Mouse (Mus musculus): ENCODE results near the gene Cyp2c70.
"Not testable (repeated sequence)": the region's sequence is repeated elsewhere in the genome, so short reads cannot be mapped to it uniquely, and the experiment has no call there.

Cyp2c70 gene

DNA sequence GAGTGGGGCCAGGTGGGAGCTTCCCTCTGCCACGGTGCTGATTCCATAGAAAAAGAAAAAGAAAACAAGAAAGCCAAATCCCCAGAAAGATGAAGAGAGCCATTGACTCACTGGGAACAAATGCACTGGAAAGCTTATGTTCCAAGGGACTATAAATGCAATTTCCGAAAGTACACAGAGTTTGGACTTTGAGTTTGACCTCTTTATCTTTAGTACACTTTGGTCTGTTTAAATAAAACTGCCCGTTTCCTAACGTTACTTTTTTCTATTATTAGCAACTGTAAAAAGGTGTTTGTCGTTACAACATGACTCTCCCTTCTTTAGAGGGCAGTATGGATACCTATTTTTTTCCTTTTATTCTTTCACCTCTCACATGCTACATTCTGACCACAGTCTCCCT lies at the start of gene Cyp2c70:
Cyp2c70 (minus strand) TSS at position 174 of the 400 bp plus-strand sequence.
- DNase-seq: no peak

DNA sequence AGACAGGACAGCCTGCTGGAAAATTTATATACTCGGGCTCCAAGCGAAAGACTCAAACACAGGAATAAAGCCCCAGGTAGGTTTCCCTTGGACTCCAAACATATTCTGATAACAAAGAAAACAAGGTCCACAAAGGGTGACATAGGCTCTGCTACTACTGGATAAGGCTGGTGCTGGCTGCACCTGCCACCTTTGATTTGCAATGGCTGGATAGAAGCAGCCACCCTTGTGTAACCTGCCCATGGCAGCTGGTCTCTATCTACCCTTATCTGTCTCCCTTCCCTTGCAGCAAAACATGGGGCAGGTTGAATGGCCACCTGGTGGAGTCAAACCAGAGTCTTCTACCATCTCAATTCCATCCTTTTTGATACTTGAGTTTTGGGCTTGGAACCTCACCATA lies 45.4 kb upstream of the Cyp2c70 start:
- DNase-seq: no peak

DNA sequence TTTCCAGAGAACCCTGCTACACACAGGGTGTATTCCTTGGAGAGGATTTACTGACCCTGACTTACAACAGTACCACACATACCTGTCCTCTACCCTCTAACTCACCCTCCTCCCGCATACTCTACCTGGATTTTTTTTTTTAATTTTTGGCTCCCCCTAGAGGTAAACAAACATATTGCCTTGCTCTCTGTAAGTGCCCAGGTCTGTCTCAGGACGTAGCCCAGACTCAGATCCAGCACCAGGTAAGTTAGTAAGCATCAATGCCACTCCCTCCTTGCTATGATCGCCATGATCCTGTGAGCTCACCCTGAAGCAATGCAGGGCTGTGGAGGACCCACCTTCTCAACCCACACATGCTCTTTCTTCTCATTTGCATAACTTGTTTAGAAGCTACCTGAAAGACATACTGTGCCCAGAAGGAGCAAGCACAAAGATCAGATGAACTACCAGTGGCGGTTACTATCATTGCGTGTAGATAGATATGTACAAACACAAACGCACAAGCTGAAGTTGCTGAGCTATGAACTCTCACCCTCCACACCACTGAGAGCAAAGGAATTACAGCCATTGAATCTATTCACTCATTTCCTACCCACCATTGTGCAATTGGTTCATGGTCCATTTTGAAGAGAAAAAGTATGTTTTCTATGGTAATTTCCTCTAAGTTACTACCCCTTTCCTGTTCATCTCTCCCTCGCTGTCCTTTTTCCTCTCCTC lies 44.9 kb upstream of the Cyp2c70 start:
- DNase-seq: no peak

DNA sequence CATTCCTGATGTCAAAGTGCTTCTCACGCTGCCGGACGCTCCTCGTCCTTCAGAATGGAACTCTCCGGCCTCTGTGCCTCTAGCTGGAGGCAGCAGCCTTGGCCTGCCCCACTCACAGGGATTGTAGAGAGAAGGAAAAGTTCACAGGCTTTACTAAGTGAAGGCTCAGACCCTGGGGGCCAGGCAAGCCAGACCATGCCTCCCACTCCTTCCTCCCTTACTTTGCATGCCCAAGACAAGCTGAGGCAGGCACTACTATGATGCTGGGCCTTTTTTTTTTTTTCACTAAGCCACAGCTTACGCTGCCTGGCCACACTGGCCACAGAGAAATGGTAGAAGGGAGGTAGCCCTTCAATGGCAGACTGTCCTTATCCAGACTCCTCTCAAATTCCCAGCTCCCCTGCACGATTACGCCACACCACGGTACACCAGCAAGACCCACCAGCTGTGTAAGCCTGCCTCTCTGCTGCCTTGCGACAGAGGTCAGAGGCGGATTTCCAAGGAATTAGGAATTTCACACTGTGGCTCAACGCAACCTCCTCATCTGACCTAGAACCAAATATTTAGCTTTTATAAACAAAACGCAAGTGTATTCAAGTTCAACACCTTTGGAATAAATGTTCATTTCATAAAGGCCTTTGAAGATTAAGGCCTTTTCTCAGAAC lies 44.1 kb upstream of the Cyp2c70 start:
- DNase-seq: peak; percentile 12

DNA sequence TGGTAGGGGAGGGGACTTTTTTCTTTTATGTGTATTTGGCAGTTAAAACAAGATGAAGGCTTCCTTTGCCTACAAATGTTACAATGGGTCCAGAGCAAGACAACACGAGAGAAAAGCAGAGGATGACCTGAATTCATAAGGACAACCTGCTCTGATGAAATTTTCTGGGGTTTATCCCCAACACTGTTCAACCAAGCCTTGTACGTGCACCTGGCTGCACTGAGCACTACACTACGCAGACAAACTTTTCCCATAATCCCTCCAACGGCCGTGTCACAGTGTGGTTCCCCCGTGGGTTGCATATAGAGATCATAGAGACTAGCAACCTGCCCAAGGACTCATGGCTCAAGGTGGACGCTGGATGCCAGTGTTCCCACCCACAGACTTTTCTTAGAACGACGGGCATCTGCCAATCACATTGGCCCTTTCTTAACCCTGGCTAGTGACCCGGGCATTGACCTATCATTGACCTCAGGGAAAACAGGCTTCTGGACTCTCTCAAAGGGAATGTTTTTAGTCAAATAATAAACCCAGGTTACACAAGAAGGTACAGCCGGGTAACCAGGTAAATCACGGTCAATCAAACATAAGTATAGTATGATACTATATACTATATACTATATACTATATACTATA lies 39.5 kb upstream of the Cyp2c70 start:
- peak; percentile 43 for DNase-seq

DNA sequence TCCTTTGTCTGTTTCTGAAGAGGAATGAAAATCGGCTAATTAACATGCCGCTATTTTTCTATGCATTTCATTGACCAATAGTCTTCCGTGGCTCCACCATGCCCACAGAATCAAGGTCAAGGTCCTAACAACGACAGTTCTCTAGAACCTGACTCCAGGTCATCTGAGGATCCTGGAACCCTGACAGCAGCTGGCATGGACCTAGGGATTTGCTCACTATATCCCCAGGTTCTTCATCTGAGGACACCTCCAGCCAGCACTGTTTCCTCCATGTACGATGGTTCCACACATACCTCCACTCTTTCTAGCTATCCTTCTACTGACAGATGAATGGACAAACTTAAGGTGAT lies 38.6 kb upstream of the Cyp2c70 start:
- DNase-seq: peak; percentile 70

DNA sequence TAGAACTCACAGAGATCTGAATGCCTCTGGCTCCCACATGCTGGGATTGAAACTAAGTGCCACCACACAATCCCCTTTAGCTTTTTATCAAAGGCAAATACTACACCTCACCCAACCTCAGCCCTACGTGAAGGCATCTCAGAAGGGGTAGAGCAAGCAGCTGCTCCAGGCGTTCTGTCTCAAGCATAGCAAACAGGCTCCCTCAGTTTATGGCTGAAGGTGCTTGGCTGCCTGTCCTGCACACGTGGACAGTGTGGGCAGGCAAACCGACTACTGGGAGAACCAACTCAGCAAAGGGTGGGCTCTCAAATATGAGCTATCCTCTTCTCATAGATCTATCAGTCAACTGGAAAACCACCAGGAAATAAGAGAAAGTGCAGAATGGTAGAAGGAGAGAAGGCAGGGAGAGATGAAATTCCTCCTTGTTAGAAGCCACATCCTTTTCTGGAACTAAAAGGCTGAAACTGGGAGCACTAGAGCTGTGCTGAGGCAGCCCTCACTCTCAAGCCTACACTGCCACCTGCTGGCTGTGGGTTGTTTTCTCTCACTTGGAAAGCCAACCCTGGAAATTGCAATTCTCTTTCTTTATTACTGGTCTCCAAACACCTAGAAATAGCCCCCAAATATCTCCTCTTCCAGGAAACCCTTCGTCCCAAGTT lies 38.1 kb upstream of the Cyp2c70 start:
- peak; percentile 43 for DNase-seq

DNA sequence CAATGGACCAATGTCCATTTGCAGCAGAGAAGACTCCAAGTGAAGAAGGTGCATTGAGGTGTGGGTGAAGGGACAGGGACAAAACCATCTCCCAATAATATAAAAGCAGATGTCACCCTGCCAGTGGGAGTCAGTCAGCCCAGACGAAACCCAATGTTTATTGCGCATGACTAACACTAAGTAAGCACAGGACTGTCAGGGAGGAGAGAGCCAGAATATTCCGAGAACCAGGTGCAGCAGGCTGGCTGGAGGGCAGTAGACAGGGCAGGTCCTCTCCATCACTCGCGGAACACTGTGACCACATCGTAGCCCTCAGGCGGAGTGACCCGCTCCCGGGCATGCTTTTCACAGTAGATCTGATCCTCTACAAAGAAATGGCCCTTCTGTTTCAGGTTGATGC lies 35.2 kb upstream of the Cyp2c70 start:
- DNase-seq: not testable (repeated sequence)

DNA sequence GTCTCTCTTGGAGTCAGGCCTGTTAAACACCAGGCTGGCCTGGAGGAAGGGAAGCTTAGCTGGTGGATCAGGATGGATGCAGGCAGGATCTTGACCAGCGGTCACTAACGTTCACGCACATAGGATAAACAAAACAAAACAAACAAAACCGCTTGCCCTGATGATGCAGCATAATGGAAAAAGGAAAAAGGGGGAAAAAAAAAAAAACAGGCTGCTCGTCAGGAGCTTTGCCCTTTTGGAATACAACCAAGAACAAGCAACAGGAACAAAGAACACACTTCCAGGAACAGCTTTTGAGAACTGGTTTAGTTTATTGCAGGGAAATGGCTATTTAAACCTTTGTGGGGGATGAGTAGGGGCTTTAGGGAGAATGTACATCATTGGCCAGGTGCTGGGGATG lies 33.7 kb upstream of the Cyp2c70 start:
- DNase-seq: no peak

DNA sequence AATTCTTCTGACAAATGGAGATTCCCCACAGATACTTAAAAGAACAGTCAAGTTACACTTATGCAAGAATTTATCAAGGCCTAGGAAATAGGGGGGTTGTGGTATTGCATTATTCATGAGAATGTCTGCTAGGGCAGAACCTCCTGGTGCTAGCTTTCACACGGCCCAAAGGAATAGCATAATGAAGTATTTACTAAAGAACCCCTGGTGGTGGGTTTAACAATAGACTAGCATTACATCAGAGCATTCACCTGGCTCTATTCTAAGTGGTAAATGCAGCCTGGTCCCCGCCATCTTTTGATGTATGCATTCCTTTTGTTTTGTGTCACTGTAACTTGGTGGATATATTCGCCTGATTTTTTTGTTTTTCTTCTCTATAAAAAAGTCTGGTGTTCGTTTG lies 15.8 kb upstream of the Cyp2c70 start:
- not testable (repeated sequence) for DNase-seq

DNA sequence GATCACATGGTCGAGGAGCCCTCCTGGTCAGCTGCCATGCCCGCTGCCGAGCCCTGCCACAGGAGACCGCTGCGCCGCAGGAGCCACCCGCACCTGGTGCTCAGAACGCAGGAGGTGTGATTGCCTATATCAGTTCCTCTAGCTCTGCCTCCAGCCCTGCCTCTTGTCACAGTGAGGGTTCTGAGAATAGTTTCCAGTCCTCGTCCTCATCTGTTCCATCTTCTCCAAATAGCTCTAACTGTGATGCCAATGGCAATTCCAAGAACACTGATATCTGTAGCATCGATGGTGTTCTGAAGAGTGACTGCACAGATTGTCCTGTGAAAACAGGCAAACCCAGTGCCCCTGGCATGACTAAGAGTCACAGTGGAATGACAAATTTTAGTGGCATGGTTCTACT lies 3.5 kb upstream of the Cyp2c70 start:
- DNase-seq: no peak

DNA sequence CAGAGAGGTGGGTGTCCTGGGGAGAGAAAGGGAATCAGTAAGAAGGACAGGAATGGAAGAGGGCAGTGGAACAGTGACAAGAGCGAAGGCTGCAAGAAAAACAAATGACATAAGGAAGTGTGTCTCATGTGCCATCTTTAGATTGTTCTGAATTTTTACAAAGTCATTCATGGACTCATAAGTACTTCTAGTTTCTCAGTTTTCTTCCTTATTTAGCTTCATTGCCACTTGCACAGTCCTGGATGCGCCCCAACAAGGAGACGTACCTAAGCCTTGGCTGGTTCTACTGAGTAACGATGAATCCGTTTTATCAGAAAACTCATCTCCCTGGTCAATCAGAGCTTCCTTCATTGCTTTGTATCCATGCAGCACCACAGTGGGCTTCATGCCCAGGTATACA lies 3.5 kb downstream of the Cyp2c70 start:
- no peak for DNase-seq

DNA sequence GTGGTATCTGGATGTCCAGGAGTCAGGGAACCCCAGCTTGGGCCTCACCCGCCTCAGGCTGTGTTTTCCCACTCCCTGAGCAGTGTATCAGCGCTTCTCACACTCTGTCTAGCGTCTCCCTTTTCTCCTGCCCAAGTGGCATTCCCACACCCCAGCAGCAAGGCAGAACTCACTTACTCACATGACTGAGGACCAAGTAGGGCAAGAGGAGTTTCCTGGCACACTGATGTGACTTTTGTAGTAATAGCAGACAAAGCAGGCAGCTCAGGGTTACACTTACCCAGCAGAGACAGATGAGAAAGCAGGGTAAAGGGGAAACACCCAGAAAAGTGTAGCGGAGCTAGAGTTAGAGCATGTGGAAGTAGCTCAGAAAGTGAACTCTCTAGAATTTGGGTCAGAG lies 8.8 kb downstream of the Cyp2c70 start:
- no peak for DNase-seq

DNA sequence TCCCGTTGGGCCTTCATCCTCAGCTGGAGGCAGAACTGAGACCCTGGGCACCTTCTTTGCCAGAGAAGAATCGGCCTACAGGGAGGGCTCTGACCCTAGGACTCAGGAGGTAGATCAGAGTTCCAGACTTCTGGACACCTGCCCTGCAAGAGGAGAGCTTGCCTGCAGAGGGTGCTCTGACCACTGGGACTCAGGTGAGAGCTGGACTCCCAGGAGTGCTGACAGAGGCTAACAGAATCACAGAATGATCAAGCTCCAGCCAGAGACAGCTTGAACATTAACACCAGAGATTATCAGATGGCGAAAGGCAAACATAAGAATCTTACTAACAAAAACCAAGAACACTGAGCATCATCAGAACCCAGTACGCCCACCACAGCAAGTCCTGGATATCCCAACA lies 18.7 kb downstream of the Cyp2c70 start:
- DNase-seq: peak; percentile 35

DNA sequence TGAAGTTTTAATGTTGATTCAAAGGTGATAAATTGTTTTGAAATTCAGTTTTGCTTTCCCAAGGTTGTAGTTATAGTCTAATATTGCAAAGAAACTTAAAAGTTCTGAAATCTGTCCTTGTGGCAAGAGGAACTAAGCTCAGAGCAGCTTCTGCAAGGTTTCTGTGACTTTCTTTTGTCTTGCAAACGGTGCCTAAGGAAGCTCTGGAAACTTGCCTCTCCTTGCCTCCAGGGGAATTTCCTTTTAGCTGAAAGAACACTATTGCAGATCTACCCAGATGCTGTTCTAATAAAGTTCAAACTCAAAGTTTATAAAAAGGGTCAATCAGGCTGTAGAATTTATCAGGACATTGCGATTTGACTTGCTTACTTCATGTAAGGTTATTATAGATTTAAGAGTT lies 60.1 kb downstream of the Cyp2c70 start:
- DNase-seq: not testable (repeated sequence)

DNA sequence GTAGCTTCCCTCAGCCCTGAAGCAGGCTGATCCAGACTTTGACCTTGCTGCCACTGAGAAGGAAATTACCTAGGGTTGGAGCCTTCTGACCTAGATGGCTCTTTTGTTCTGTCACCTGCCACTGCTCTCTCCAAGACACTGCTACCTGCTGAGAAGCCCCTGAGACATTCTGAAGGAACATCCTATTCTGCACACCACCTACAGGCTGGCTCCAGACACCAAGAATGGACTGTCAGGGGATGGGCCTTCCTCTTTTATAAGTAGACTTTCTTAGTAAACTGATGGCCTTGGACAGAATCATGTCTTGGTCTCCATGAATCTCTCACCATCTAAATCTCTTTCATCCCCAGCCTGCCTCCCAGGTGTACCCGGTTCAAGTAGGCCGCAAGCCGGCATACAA lies 62.0 kb downstream of the Cyp2c70 start:
- DNase-seq: not testable (repeated sequence)

DNA sequence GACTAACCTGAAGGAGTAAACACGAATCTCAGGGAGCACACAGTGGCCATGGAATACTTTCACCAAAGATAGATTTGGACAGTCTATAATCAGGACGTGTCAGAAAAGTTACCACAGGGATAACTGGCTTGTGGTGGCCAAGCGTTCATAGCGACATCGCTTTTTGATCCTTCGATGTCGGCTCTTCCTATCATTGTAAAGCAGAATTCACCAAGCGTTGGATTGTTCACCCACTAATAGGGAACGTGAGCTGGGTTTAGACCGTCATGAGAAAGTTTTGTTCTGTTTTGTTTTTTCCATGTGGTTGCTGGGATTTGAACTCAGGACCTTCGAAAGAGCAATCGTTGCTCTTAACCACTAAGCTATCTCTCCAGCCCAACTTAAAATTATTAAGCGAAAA lies 67.5 kb downstream of the Cyp2c70 start:
- not testable (repeated sequence) for DNase-seq

Data from kidney, adult 11 months (tissue).